Comparison of ENCODE assay signal across 8 mouse cellular contexts in genomic region chr4:132922061-132922530, GRCm38 (mm10). TPM values are rescaled to one million over a fixed set of nuclear protein-coding genes. Genes with fewer than 3 reads are reported as not detected.
DNase-seq lines count a peak whose midpoint lies in the region; ATAC-seq and TF ChIP-seq lines count a peak whose summit lies in the region.

No protein-coding gene starts in this region.

- H3K4me3 ChIP-seq in heart, embryonic 15.5 days, result peak overlapping the region; percentile 94
- peak overlapping the region; percentile 95 for H3K4me3 ChIP-seq in liver, embryonic 13.5 days (replicated peaks)
- H3K4me3 ChIP-seq in myocyte, result peak overlapping the region; percentile 48

- peak; percentile 29; the same call in 1 of the 2 replicates for ATAC-seq in frontal cortex, adult (ENCODE audit: low TSS enrichment)
- peak; percentile 37 for ATAC-seq in heart, embryonic 15.5 days (replicated peaks; ENCODE audit: insufficient number of reproducible peaks, insufficient read depth, low FRiP score, low read depth)
- ATAC-seq in liver, embryonic 13.5 days (ENCODE audit: low read depth), result peak; percentile 67

- H3K9me3 ChIP-seq in heart, embryonic 15.5 days (replicated peaks), result no peaks in the 10 kb centered on the region
- H3K9me3 ChIP-seq in liver, embryonic 13.5 days (replicated peaks), result no peaks in the 10 kb centered on the region

- peak; percentile 74 for TF ChIP-seq POLR2A in myocyte (IDR thresholded peaks at IDR 0.05; ENCODE audit: insufficient read length, low read depth)

- no peak for DNase-seq in frontal cortex, postnatal 10 days (ENCODE audit: low spot score in 2 of 2)
- DNase-seq in 3T3-L1 (ENCODE audit: low read depth, low spot score), result peak; percentile 47
- DNase-seq in embryo, embryonic 10 days (ENCODE audit: low spot score), result peak; percentile 53
- DNase-seq in liver, embryonic 13.5 days, result no peak
- no peak for DNase-seq in Muller cell, postnatal 12 days (ENCODE audit: inconsistent ontology term)

- H3K36me3 ChIP-seq in heart, embryonic 15.5 days, result peaks cover 2% of the 10 kb centered on the region; the same call in 1 of the 2 replicates
- peaks cover 21% of the 10 kb centered on the region for H3K36me3 ChIP-seq in liver, embryonic 13.5 days
- peaks cover 10% of the 10 kb centered on the region for H3K36me3 ChIP-seq in myocyte (ENCODE audit: control insufficient read depth, insufficient read depth)

- peak overlapping the region; percentile 87 for H3K27ac ChIP-seq in heart, embryonic 15.5 days
- peak overlapping the region; percentile 99 for H3K27ac ChIP-seq in liver, embryonic 13.5 days

- H3K27me3 ChIP-seq in heart, embryonic 15.5 days, result no peaks in the 10 kb centered on the region
- H3K27me3 ChIP-seq in liver, embryonic 13.5 days, result 0 out of 2 replicates have a peak, but pooled peaks cover 2% of the 10 kb centered on the region
- H3K27me3 ChIP-seq in myocyte (ENCODE audit: control insufficient read depth, insufficient read depth, insufficient read length), result no peaks in the 10 kb centered on the region

- under 1% methylated on average over 38 of the region's 50 CpGs for WGBS in heart, embryonic 15.5 days
- WGBS in liver, embryonic 13.5 days (ENCODE audit: insufficient replicate concordance), result 1% methylated on average over 46 of the region's 50 CpGs

- peak overlapping the region; percentile 95 for H3K9ac ChIP-seq in heart, embryonic 15.5 days
- H3K9ac ChIP-seq in liver, embryonic 13.5 days, result peak overlapping the region; percentile 96

- H3K79me2 ChIP-seq in myocyte (ENCODE audit: control insufficient read depth, insufficient read depth), result peaks cover 6% of the 10 kb centered on the region

- H3K4me1 ChIP-seq in heart, embryonic 15.5 days (replicated peaks), result peaks cover 11% of the 10 kb centered on the region
- H3K4me1 ChIP-seq in liver, embryonic 13.5 days (replicated peaks), result peaks cover 39% of the 10 kb centered on the region

- H3ac ChIP-seq in myocyte (ENCODE audit: control insufficient read depth, insufficient read length), result peak overlapping the region; percentile 47

- H3K4me2 ChIP-seq in heart, embryonic 15.5 days, result peak overlapping the region; percentile 75
- peak overlapping the region; percentile 85 for H3K4me2 ChIP-seq in liver, embryonic 13.5 days
- peak overlapping the region; percentile 85 for H3K4me2 ChIP-seq in myocyte (ENCODE audit: low read depth)

TF ChIP-seq in myocyte, 11 proteins besides CTCF, POLR2A, EP300 and RAD21:
- no peak for TF ChIP-seq MYOD1 (IDR thresholded peaks at IDR 0.05; ENCODE audit: control insufficient read depth in 1 of 3, insufficient read length in 2 of 3, low read depth in 2 of 3)
- peak; percentile 61 for TF ChIP-seq POLR2AphosphoS2 (IDR thresholded peaks at IDR 0.05; ENCODE audit: insufficient read length, low read depth)
- peak in 1 of 3 experiments; percentile 21 for TF ChIP-seq MYOG (IDR thresholded peaks at IDR 0.05; ENCODE audit: control insufficient read depth in 1 of 3, insufficient read depth in 1 of 3, insufficient read length in 2 of 3, low read depth in 2 of 3)

RNA-seq across cellular contexts. Expression of gene Fam76a, which starts 0.3 kb away (rescaled TPM):
- 37.0 and 40.0 TPM in 2 replicates for polyA plus RNA-seq in heart, embryonic 15.5 days (2015; fragmentation: Nextera tagmentation; extraction: Ambion mirVana)
- 25.1 and 25.9 TPM in 2 replicates for polyA plus RNA-seq in liver, embryonic 13.5 days (2015; fragmentation: Nextera tagmentation; extraction: Ambion mirVana)
- 13.0 TPM for polyA plus RNA-seq in myocyte (2012; fragmentation: generic; extraction: Trizol)

RNA-seq across cellular contexts. Expression of gene Stx12, which starts 37.8 kb away (rescaled TPM):
- polyA plus RNA-seq in heart, embryonic 15.5 days (2015; fragmentation: Nextera tagmentation; extraction: Ambion mirVana), result 51.9 and 52.0 TPM in 2 replicates
- polyA plus RNA-seq in liver, embryonic 13.5 days (2015; fragmentation: Nextera tagmentation; extraction: Ambion mirVana), result 17.6 and 20.5 TPM in 2 replicates
- polyA plus RNA-seq in myocyte (2012; fragmentation: generic; extraction: Trizol), result 23.4 TPM

RNA-seq across cellular contexts. Expression of gene Fgr, which starts 51.8 kb away (rescaled TPM):
- polyA plus RNA-seq in heart, embryonic 15.5 days (2015; fragmentation: Nextera tagmentation; extraction: Ambion mirVana), result 0.42 and 1.0 TPM in 2 replicates
- 0.47 and 0.65 TPM in 2 replicates for polyA plus RNA-seq in liver, embryonic 13.5 days (2015; fragmentation: Nextera tagmentation; extraction: Ambion mirVana)
- not detected for polyA plus RNA-seq in myocyte (2012; fragmentation: generic; extraction: Trizol)

Comparison
In these comparisons a context has a peak if more than half of its experiments do, and no peak if none do; other contexts are left out.
1. DNase-seq: peak in 3T3-L1 (single experiment) and embryo, embryonic 10 days (single experiment); none in frontal cortex, postnatal 10 days (0 of 2), liver, embryonic 13.5 days (single experiment) and Muller cell, postnatal 12 days (single experiment).
2. Peak in every context shown above with its lines, with median percentiles within 50 percentile points of each other: ATAC-seq, H3K4me2 ChIP-seq and H3K4me3 ChIP-seq.